Mouse (Mus musculus) testis, adult 2 months (tissue): ENCODE data around the gene Olfr730. TPM values are rescaled to one million over a fixed set of nuclear protein-coding genes. Genes with fewer than 3 reads are reported as not detected.

Source experiments
- H3K27ac ChIP-seq: fragments of 200-500 bp; 2 replicates; pipeline ENCODE4 v1.5.1; 2012; ENCODE audit warnings: low read depth, low read length; ENCODE audit not compliant: control insufficient read depth, insufficient read depth
- H3K27me3 ChIP-seq: fragments of 200-500 bp; 2 replicates; pipeline ENCODE4 v1.6.1; 2012; ENCODE audit warnings: mild to moderate bottlenecking, low read length, moderate library complexity; ENCODE audit not compliant: control insufficient read depth, insufficient read depth
- H3K36me3 ChIP-seq: fragments of 200-500 bp; 2 replicates; pipeline ENCODE4 v1.6.1; 2012; ENCODE audit warnings: mild to moderate bottlenecking, low read length; ENCODE audit not compliant: control insufficient read depth, insufficient read depth
- H3K4me1 ChIP-seq: fragments of 200-500 bp; 2 replicates; pipeline ENCODE4 v1.6.1; 2012; ENCODE audit warnings: low read length; ENCODE audit not compliant: control insufficient read depth, insufficient read depth
- H3K4me3 ChIP-seq: fragments of 200-500 bp; 2 replicates; pipeline ENCODE4 v1.5.1; 2012; ENCODE audit warnings: low read depth, mild to moderate bottlenecking, low read length, moderate library complexity, mixed read lengths; ENCODE audit not compliant: control insufficient read depth
- CTCF ChIP-seq: fragments of 200-500 bp; IDR thresholded peaks from 2 replicates; pipeline ENCODE4 v1.5.1; 2012; ENCODE audit warnings: low read depth, mild to moderate bottlenecking, inconsistent platforms, low read length, moderate library complexity; ENCODE audit not compliant: control insufficient read depth, insufficient read depth, insufficient replicate concordance
- POLR2A ChIP-seq: fragments of 200-500 bp; IDR thresholded peaks from 2 replicates; pipeline ENCODE4 v1.6.1; 2012; ENCODE audit warnings: low read depth, mild to moderate bottlenecking, inconsistent platforms, low read length, moderate library complexity; ENCODE audit not compliant: control insufficient read depth
- polyA plus RNA-seq: library from polyadenylated mRNA; depleted of rRNA; stranded (reverse); fragments of >200 nt; gene quantifications from 2 replicates; pipeline ENCODE4 v1.2.3, GENCODE M21; 2012; rRNA removed

The Olfr730 gene
- polyA plus RNA-seq: not detected in 2 replicates

DNA sequence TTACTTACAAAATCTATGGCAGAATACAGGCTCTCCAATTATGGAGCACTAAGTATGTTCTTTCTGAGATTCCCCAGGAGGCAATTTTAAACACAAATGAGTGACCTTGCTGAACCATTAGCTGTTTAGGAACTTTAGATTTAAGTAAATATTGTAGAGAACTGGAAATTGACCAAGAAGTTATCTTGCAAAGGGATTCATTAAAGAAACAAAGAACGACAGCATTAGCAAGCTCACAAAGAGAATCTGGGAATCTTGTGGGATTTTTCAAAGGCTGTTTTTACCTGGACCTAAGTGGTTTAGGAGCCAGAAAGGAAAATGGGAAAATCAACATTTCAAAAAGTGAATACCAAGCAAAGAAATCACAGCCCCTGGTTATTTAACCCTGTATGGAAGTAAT, at the start of gene Olfr730:
Gene Olfr730, minus strand, starts transcription at position 101 of the 400 bp plus-strand sequence.
- H3K36me3 ChIP-seq: no peaks in the 10 kb centered on the region
- no peak for TF ChIP-seq POLR2A
- no peaks in the 10 kb centered on the region for H3K4me1 ChIP-seq
- no peak within 1 kb of the TSS for H3K4me3 ChIP-seq
- no peaks in the 10 kb centered on the region for H3K27me3 ChIP-seq
- H3K27ac ChIP-seq: no peak within 1 kb of the TSS

DNA sequence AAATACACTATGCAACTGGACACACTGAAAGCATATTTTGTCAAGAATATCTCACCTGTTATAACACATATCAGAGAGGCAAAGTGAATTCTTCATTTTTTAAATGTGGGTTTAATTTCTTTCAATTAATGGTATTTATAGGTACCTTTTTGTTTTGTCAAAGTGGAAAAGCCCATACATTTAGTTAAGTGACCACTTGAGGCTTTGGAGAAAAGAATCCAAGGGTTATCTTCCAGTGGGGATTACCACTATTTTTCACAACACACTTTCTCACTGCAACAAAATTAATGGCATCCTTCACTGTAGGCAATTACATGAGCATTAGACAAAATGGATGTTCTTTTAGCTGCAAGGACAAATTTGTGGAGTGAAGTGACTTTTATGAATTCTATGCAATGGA, 35.2 kb downstream of the Olfr730 start, which contains the start of gene Olfr729:
Gene Olfr729, minus strand, starts transcription at position 101 of the 400 bp plus-strand sequence.
- TF ChIP-seq POLR2A: no peak
- TF ChIP-seq CTCF: no peak
- Histone ChIP-seq H3K27me3 (no peaks in the 10 kb centered on the region), H3K36me3 (no peaks in the 10 kb centered on the region), H3K4me1 (no peaks in the 10 kb centered on the region), H3K27ac (no peak within 1 kb of the TSS), H3K4me3 (no peak within 1 kb of the TSS)

DNA sequence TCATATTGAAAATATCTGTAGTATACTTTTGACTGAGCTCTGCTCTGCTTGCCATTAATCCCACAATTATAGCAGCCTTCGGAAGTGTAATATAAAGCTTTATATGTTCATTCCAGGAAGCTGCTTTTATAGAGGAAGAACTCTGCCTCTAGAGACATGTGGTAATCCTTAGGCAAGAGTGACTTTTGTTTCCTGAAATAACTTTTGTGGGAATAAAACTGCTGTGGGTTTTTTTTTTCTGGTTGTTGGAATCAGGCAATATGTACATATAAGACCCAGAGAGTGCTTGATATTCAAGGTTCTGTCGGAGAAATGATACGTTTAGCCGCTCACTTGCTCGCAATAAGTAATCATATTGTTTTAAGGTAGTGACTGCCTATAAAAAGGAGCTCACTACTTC, 45.4 kb downstream of the Olfr730 start, which contains the start of gene Olfr728:
Gene Olfr728, minus strand, starts transcription at position 101 of the 400 bp plus-strand sequence.
- Histone ChIP-seq H3K27ac (no peak within 1 kb of the TSS), H3K4me3 (no peak within 1 kb of the TSS), H3K27me3 (no peaks in the 10 kb centered on the region), H3K36me3 (no peaks in the 10 kb centered on the region), H3K4me1 (no peaks in the 10 kb centered on the region)
- TF ChIP-seq POLR2A (no peak), CTCF (no peak)

Other genes with a start within 250 kb of the Olfr730 start
- not detected in 2 replicates for gene Olfr724, start 224.9 kb downstream of the Olfr730 start, polyA plus RNA-seq
- not detected in 2 replicates for gene Olfr725, start 147.8 kb downstream of the Olfr730 start, polyA plus RNA-seq
- gene Olfr726, start 97.2 kb downstream of the Olfr730 start, polyA plus RNA-seq: not detected in 2 replicates
- gene Olfr727, start 65.0 kb downstream of the Olfr730 start, polyA plus RNA-seq: not detected in 2 replicates
- gene Olfr728, start 45.5 kb downstream of the Olfr730 start, polyA plus RNA-seq: not detected in 2 replicates
- gene Olfr729, start 35.3 kb downstream of the Olfr730 start, polyA plus RNA-seq: not detected in 2 replicates
- gene Olfr731, start 53.7 kb upstream of the Olfr730 start, polyA plus RNA-seq: 0.06 TPM in 1 of 2 replicates, not detected in the other
- 0.14 and 0.17 TPM in 2 replicates for gene Olfr732, start 96.0 kb upstream of the Olfr730 start, polyA plus RNA-seq
- 0.13 TPM in 1 of 2 replicates, not detected in the other for gene Olfr733, start 113.3 kb upstream of the Olfr730 start, polyA plus RNA-seq
- gene Olfr734, start 138.6 kb upstream of the Olfr730 start, polyA plus RNA-seq: 0.10 and 0.37 TPM in 2 replicates
- gene Olfr735, start 160.7 kb upstream of the Olfr730 start, polyA plus RNA-seq: 0.12 and 0.21 TPM in 2 replicates
- gene Tlr11, start 169.7 kb upstream of the Olfr730 start, polyA plus RNA-seq: 0.04 TPM in 1 of 2 replicates, not detected in the other
- 0.07 TPM in 1 of 2 replicates, not detected in the other for gene Olfr736, start 193.0 kb upstream of the Olfr730 start, polyA plus RNA-seq
- 0.11 TPM in 1 of 2 replicates, not detected in the other for gene Olfr738, start 219.4 kb upstream of the Olfr730 start, polyA plus RNA-seq
- not detected in 2 replicates for gene Olfr739, start 230.4 kb upstream of the Olfr730 start, polyA plus RNA-seq